Mouse (Mus musculus) neural tube, embryonic 15.5 days (tissue): ENCODE results near the gene Ankfy1. TPM values are rescaled to one million over a fixed set of nuclear protein-coding genes. Genes with fewer than 3 reads are reported as not detected.
"Not testable (repeated sequence)": the region's sequence is repeated elsewhere in the genome, so short reads cannot be mapped to it uniquely, and the experiment has no call there.

Source experiments
- ATAC-seq: fragments of 200-750 bp; cut with Nextera tagmentation; 2 replicates; pipeline ENCODE4 v1.8.0; 2017; ENCODE audit warnings: mild to moderate bottlenecking, moderate TSS enrichment, moderate library complexity; ENCODE audit not compliant: low FRiP score
- H3K27ac ChIP-seq: fragments of 300-500 bp; sonication (generic); replicated peaks from 2 replicates; pipeline ENCODE4 v1.5.1; 2015; ENCODE audit warnings: mild to moderate bottlenecking, inconsistent platforms
- H3K27me3 ChIP-seq: fragments of 300-500 bp; sonication (generic); replicated peaks from 2 replicates; pipeline ENCODE4 v1.6.1; 2015; ENCODE audit warnings: inconsistent platforms
- H3K36me3 ChIP-seq: fragments of 300-500 bp; sonication (generic); 2 replicates; pipeline ENCODE4 v1.6.1; 2015; ENCODE audit warnings: inconsistent platforms
- H3K4me1 ChIP-seq: fragments of 300-500 bp; sonication (generic); 2 replicates; pipeline ENCODE4 v1.6.1; 2015; ENCODE audit warnings: inconsistent platforms
- H3K4me2 ChIP-seq: fragments of 300-500 bp; sonication (generic); 2 replicates; pipeline ENCODE4 v1.6.1; 2015; ENCODE audit warnings: inconsistent platforms, mild to moderate bottlenecking, moderate library complexity
- H3K4me3 ChIP-seq: fragments of 300-500 bp; sonication (generic); replicated peaks from 2 replicates; pipeline ENCODE4 v1.5.1; 2015; ENCODE audit warnings: mild to moderate bottlenecking, inconsistent platforms
- H3K9ac ChIP-seq: fragments of 300-500 bp; sonication (generic); replicated peaks from 2 replicates; pipeline ENCODE4 v1.6.1; 2015; ENCODE audit warnings: mild to moderate bottlenecking, inconsistent platforms
- H3K9me3 ChIP-seq: fragments of 300-500 bp; sonication (generic); replicated peaks from 2 replicates; pipeline ENCODE4 v1.6.1; 2016; ENCODE audit warnings: inconsistent platforms
- WGBS: fragments of 180-500 bp; shearing (Covaris S2); methylation state at CpG from one replicate; pipeline ENCODE4 v1.1.7; 2015; ENCODE audit warnings: mixed read lengths; 5-methylcytosine and 5-hydroxymethylcytosine counted together
- polyA plus RNA-seq: library from polyadenylated mRNA; unstranded; fragments of >200 nt; fragmentation: Nextera tagmentation; extraction: Ambion mirVana; gene quantifications from 2 replicates; pipeline ENCODE4 v1.2.1, GENCODE M21; 2015

Gene Ankfy1
- polyA plus RNA-seq, 1 experiment from 2014 or later, result 19.7 TPM

DNA sequence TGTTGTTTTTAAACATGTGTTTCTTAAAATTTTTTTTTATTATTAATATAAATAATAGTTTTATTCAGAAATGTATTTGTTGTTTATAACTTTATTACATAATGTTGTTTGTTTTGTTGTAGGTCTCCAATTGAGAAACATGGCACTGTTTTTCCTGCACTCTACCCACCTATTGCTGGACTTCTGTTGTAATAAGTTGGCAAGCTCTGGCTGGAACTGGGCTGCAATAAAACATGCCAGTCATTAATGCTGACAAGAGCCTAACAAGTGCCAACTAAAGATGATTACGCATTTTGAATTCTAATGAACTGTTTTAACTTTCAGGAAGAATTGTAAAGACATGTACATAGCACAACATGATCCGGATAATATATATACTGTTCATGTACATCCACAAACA, 6.4 kb upstream of the Ankfy1 start:
- Histone ChIP-seq H3K9me3 (no peaks in the 10 kb centered on the region), H3K4me1 (no peaks in the 10 kb centered on the region), H3K4me3 (no peak overlapping the region), H3K4me2 (no peak overlapping the region), H3K27me3 (no peaks in the 10 kb centered on the region), H3K36me3 (peaks cover 7% of the 10 kb centered on the region; the same call in 1 of the 2 replicates), H3K9ac (no peak overlapping the region), H3K27ac (no peak overlapping the region)
- no peak for ATAC-seq
- 93% methylated on average over 2 of the region's 2 CpGs for WGBS

DNA sequence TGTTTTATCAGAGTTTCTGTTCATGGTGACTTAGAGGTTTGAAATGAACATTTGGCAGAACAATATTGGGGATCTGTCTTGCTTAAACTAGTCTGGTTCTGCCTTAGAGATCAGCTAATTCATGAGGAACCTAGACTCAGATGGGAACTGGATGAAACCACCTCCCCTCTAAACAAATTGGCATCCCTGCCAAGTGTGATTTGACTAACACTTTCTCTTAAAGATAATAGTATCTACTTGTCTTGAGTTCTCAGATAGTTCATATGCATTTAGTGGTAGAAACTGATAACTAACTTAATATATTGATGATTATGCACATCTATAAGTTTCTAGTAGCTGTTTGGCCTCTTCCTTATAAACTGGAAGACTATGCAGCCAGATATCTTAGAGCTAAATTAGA, 3.1 kb upstream of the Ankfy1 start:
- ATAC-seq, result no peak
- Histone ChIP-seq H3K27ac (no peak overlapping the region), H3K4me3 (no peak overlapping the region), H3K9me3 (no peaks in the 10 kb centered on the region), H3K9ac (no peak overlapping the region), H3K4me2 (no peak overlapping the region), H3K27me3 (no peaks in the 10 kb centered on the region), H3K36me3 (peaks cover 3% of the 10 kb centered on the region; the same call in 1 of the 2 replicates), H3K4me1 (peaks cover 18% of the 10 kb centered on the region)

- no peak overlapping the region for H3K4me2 ChIP-seq
- peaks cover 30% of the 10 kb centered on the region for H3K4me1 ChIP-seq
- no peaks in the 10 kb centered on the region for H3K27me3 ChIP-seq
- 16% methylated on average over 5 of the region's 5 CpGs for WGBS
- H3K9me3 ChIP-seq, result no peaks in the 10 kb centered on the region
- no peak for ATAC-seq
- peaks cover 3% of the 10 kb centered on the region; the same call in 1 of the 2 replicates for H3K36me3 ChIP-seq
- H3K9ac ChIP-seq, result no peak overlapping the region
- H3K4me3 ChIP-seq, result no peak overlapping the region
- no peak overlapping the region for H3K27ac ChIP-seq
Observed at GRCm38 (mm10) chr11:72688242-72688641, 1.6 kb upstream of the Ankfy1 start.

- ATAC-seq, result no peak
Observed at GRCm38 (mm10) chr11:72689115-72689514, 691 bp upstream of the Ankfy1 start.

DNA sequence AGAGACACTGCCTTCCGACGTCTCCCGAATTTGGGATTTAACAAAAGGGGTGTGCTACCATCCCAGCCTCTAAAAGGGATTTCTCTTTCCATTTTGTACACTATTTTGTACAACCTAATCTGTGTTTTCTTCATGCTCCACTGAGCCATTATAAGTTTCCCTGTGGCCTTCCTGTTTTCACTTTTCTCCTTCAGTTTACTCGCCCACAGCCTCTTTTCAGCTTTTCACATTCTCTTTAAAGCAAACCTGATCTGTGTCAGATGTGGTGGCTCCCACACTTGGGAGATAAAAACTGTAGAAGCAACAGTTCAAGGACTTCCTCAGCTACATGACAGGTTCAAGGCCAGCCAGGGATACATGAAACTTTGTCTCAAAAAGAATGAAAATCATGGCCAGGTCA, 2.5 kb downstream of the Ankfy1 start:
- no peak overlapping the region for H3K4me2 ChIP-seq
- H3K36me3 ChIP-seq, result no peaks in the 10 kb centered on the region
- no peak for ATAC-seq
- no peaks in the 10 kb centered on the region for H3K9me3 ChIP-seq
- no peak overlapping the region for H3K9ac ChIP-seq
- peaks cover 32% of the 10 kb centered on the region for H3K4me1 ChIP-seq
- H3K4me3 ChIP-seq, result no peak overlapping the region
- WGBS, result 92% methylated on average over 4 of the region's 4 CpGs
- no peaks in the 10 kb centered on the region for H3K27me3 ChIP-seq
- H3K27ac ChIP-seq, result no peak overlapping the region

More at GRCm38 (mm10) chr11:72689115-72689514, 691 bp upstream of the Ankfy1 start:
- peak overlapping the region; percentile 91 for H3K4me3 ChIP-seq
- no peak overlapping the region for H3K27ac ChIP-seq
- 71% methylated on average over 3 of the region's 3 CpGs for WGBS
- no peaks in the 10 kb centered on the region for H3K27me3 ChIP-seq
- no peaks in the 10 kb centered on the region for H3K9me3 ChIP-seq
- H3K4me2 ChIP-seq, result peak overlapping the region; percentile 70
- peaks cover 32% of the 10 kb centered on the region for H3K4me1 ChIP-seq
- H3K36me3 ChIP-seq, result peaks cover 3% of the 10 kb centered on the region; the same call in 1 of the 2 replicates
- H3K9ac ChIP-seq, result peak overlapping the region; percentile 84; the same call in 1 of the 2 replicates

DNA sequence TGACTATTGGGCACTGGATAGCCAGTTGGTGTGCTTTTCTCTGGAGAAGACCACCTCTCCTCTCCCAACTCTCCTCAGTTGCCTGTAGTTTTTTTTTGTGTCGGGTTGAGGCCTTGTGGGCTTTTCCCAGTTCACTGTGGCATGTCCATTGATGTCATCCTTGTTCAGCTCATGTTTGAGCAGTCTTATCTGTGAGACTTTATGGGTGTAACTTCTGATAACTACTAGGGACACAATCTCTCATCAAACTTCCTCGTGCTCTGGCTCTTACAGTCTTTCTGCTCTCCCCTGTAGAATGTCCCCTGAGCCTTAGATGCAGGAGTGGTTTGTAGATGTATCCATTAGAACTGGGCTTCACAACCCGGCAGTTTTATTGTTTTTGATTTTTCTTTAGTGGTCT, 5.2 kb downstream of the Ankfy1 start:
- H3K27ac ChIP-seq, result no peak overlapping the region
- H3K4me1 ChIP-seq, result peaks cover 27% of the 10 kb centered on the region
- ATAC-seq, result no peak
- H3K9ac ChIP-seq, result no peak overlapping the region
- H3K36me3 ChIP-seq, result no peaks in the 10 kb centered on the region; the same call in 1 of the 2 replicates
- no peak overlapping the region for H3K4me3 ChIP-seq
- 88% methylated on average over 3 of the region's 3 CpGs for WGBS
- no peak overlapping the region for H3K4me2 ChIP-seq
- no peaks in the 10 kb centered on the region for H3K9me3 ChIP-seq
- no peaks in the 10 kb centered on the region for H3K27me3 ChIP-seq

DNA sequence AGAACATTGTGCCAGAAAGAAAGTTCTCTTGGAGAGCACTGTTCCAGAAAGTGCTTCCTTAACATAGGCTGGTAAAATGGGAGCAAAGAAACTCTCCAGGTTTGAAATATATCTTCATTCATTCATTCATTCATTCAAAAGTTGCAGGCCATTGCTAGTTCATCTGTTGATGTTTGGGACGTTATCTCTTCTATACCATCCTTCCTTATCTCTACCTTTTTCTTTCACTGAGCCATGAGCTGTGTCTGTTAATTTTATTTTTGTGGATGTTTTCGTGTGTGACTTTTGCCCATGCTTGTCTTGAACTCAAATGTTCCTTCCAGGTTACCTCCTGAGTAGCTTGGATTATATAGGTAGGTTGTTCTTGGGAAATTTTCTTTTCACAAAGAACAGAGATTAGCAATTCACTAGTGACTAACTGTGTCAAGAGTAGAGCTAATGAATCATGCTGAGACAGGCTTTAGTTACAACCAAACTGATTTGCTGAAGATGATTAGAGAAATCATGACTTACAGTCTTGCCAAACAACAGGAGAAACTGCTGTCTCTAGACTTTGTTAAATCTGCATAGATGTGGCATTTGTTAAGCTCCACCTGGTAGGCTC, 6.7 kb downstream of the Ankfy1 start:
- no peaks in the 10 kb centered on the region; the same call in 1 of the 2 replicates for H3K36me3 ChIP-seq
- H3K4me1 ChIP-seq, result peaks cover 17% of the 10 kb centered on the region
- no peaks in the 10 kb centered on the region for H3K27me3 ChIP-seq
- no peak overlapping the region for H3K9ac ChIP-seq
- no peak overlapping the region for H3K4me3 ChIP-seq
- no peak overlapping the region for H3K27ac ChIP-seq
- 90% methylated on average over 2 of the region's 2 CpGs for WGBS
- H3K4me2 ChIP-seq, result no peak overlapping the region
- no peak for ATAC-seq
- no peaks in the 10 kb centered on the region for H3K9me3 ChIP-seq

DNA sequence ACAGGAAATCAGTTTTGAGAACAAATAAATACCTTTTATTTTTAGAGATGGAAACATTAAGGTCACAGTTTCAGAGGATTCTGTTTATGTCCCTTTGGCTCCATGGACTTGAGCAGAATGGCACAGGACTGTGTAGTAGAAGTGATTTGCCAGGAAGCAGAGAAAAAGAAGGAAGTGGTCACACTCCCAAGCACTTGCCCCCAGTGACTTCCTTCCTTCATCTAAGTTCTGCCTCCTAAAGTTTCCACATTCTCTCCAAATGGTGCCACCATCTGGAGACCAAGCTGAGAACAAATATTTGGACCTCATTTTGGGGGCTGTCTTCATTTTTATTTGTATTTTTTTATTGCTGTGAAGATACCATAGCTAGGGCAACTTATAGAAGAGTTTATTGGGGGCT, 7.5 kb downstream of the Ankfy1 start:
- Histone ChIP-seq H3K27me3 (no peaks in the 10 kb centered on the region), H3K36me3 (no peaks in the 10 kb centered on the region; the same call in 1 of the 2 replicates), H3K4me1 (peaks cover 8% of the 10 kb centered on the region), H3K27ac (no peak overlapping the region), H3K4me2 (no peak overlapping the region), H3K4me3 (no peak overlapping the region), H3K9me3 (no peaks in the 10 kb centered on the region), H3K9ac (no peak overlapping the region)
- no peak for ATAC-seq

DNA sequence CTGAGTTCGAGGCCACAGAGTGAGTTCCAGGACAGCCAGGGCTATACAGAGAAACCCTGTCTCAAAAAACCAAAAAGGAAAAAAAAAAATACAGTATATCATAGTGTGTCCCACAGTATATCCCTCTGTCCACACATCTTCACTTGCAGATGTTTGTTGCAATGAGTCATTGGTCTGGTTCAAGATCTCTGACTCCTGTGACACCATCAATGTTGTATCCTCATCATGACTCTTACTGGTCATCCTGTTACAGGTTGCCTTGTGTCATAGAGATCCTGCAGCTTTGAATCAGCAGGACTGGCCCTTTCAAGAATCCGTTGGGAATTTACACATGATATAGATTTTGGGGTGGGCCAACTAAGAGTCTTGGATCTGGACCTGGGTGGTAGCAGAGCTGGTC, 15.3 kb downstream of the Ankfy1 start:
- H3K4me3 ChIP-seq, H3K27ac ChIP-seq, ATAC-seq, H3K36me3 ChIP-seq, H3K4me2 ChIP-seq, H3K4me1 ChIP-seq, H3K9ac ChIP-seq, H3K9me3 ChIP-seq, H3K27me3 ChIP-seq: not testable (repeated sequence)
- WGBS, result 88% methylated on average over 2 of the region's 2 CpGs

DNA sequence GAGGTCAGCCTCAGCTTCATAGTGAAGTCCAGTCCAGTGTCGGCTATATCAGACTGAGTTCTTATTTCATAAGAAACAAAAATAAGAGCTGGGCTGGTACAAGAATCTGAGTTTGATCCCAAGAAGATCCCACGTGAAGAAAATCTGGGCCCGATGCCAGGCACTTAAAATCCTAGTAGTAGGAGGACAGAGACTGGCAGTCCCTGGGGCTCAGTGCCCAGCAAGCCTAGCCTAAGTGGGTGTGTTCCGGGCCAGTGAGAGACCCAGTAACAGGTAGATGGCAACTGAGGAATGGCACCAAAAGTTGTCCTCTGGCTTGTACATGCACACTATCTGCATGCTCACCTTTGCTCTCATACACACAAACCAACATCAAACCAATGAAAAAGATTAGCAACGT, 22.9 kb downstream of the Ankfy1 start:
- 88% methylated on average over 5 of the region's 5 CpGs for WGBS

GRCm38 (mm10) chr11:72718161-72718560, 28.4 kb downstream of the Ankfy1 start:
- ATAC-seq, result no peak
- Histone ChIP-seq H3K9ac (no peak overlapping the region), H3K27ac (no peak overlapping the region), H3K4me1 (no peaks in the 10 kb centered on the region), H3K27me3 (no peaks in the 10 kb centered on the region), H3K9me3 (no peaks in the 10 kb centered on the region), H3K36me3 (peaks cover 18% of the 10 kb centered on the region), H3K4me3 (no peak overlapping the region), H3K4me2 (no peak overlapping the region)
- 86% methylated on average over 3 of the region's 3 CpGs for WGBS

More for the DNA sequence above, 22.9 kb downstream of the Ankfy1 start:
- H3K27me3 ChIP-seq, result no peaks in the 10 kb centered on the region
- no peaks in the 10 kb centered on the region for H3K9me3 ChIP-seq
- no peak overlapping the region for H3K4me2 ChIP-seq
- H3K27ac ChIP-seq, result no peak overlapping the region
- H3K4me3 ChIP-seq, result no peak overlapping the region
- no peak overlapping the region for H3K9ac ChIP-seq
- H3K36me3 ChIP-seq, result peaks cover 26% of the 10 kb centered on the region
- ATAC-seq, result no peak
- H3K4me1 ChIP-seq, result no peaks in the 10 kb centered on the region

GRCm38 (mm10) chr11:72723165-72723564, 33.4 kb downstream of the Ankfy1 start:
- 39% methylated on average over 2 of the region's 2 CpGs for WGBS
- no peak for ATAC-seq

More at GRCm38 (mm10) chr11:72723165-72723564, 33.4 kb downstream of the Ankfy1 start:
- no peak overlapping the region for H3K4me2 ChIP-seq
- H3K4me3 ChIP-seq, result no peak overlapping the region
- no peaks in the 10 kb centered on the region for H3K27me3 ChIP-seq
- no peak overlapping the region for H3K9ac ChIP-seq
- H3K9me3 ChIP-seq, result no peaks in the 10 kb centered on the region
- peaks cover 4% of the 10 kb centered on the region for H3K36me3 ChIP-seq
- H3K27ac ChIP-seq, result no peak overlapping the region
- no peaks in the 10 kb centered on the region for H3K4me1 ChIP-seq
